Comparison of ENCODE assay signal across 20 mouse cellular contexts in the genomic region with DNA sequence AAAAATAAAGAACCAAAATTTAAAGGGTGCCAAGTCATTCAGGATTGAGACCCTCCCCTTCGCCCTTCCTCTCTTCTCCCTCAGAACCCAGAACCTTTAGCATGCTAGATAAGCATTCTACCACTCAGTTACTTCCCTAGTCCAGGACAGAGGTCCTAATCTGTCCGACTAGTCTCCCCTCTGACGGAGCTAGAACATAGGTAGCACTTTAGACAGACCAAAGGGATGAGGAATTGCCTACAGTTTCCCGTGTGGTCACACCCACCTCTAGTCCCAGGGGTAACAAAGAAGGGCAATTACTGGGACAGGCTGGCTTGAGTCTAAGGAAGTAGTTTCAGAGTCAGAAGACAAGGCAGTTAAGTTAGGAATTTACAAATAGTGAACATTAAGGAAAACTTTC. TPM values are rescaled to one million over a fixed set of nuclear protein-coding genes. Genes with fewer than 3 reads are reported as not detected.
DNase-seq lines count a peak whose midpoint lies in the region; ATAC-seq and TF ChIP-seq lines count a peak whose summit lies in the region.
"Had no signal": no experiment of that assay in that cellular context is flagged by ENCODE, and none has a peak within 500 bp of the region (broad histone marks: within the 10 kb centered on the region; RNA-seq: fewer than 3 reads in every experiment).

No protein-coding gene starts in this region.

- H3K79me2 ChIP-seq in MEL (ENCODE audit: control insufficient read depth, insufficient read depth, low read length, poor library complexity): no peaks in the 10 kb centered on the region

- WGBS in hindbrain, embryonic 14.5 days: 29% methylated on average over 4 of the region's 4 CpGs
- WGBS in hindbrain, embryonic 16.5 days: 24% methylated on average over 4 of the region's 4 CpGs
- 10% methylated on average over 4 of the region's 4 CpGs for WGBS in midbrain, embryonic 16.5 days

- H3K27me3 ChIP-seq in hindbrain, embryonic 14.5 days (ENCODE audit: control insufficient read depth, insufficient read depth, low read length): no peaks in the 10 kb centered on the region
- H3K27me3 ChIP-seq in hindbrain, embryonic 16.5 days (replicated peaks; ENCODE audit: control insufficient read depth, insufficient read depth, low read length): no peaks in the 10 kb centered on the region
- no peaks in the 10 kb centered on the region for H3K27me3 ChIP-seq in MEL (ENCODE audit: control insufficient read depth in 1 of 2, insufficient read depth in 2 of 2, low read length in 2 of 2)
- H3K27me3 ChIP-seq in midbrain, embryonic 16.5 days (ENCODE audit: control insufficient read depth, insufficient read depth, low read depth, low read length): no peaks in the 10 kb centered on the region
- H3K27me3 ChIP-seq: embryonic facial prominence, embryonic 15.5 days; hindbrain, embryonic 15.5 days; liver, embryonic 12.5 days; neural tube, embryonic 12.5 days had no signal

- no peak for TF ChIP-seq EP300 in MEL (IDR thresholded peaks at IDR 0.05; ENCODE audit: low read depth in 1 of 2, low read length in 2 of 2)

- H3K4me3 ChIP-seq in hindbrain, embryonic 14.5 days (replicated peaks; ENCODE audit: low read length): no peak overlapping the region
- H3K4me3 ChIP-seq in hindbrain, embryonic 16.5 days (ENCODE audit: low read length): no peak overlapping the region
- no peak overlapping the region for H3K4me3 ChIP-seq in MEL (ENCODE audit: control insufficient read depth in 1 of 2, insufficient read depth in 1 of 2, low read depth in 2 of 2, low read length in 2 of 2)
- no peak overlapping the region for H3K4me3 ChIP-seq in midbrain, embryonic 16.5 days (ENCODE audit: low read depth, low read length)
- H3K4me3 ChIP-seq: embryonic facial prominence, embryonic 15.5 days; hindbrain, embryonic 15.5 days; limb, embryonic 10.5 days; liver, embryonic 12.5 days; neural tube, embryonic 12.5 days had no signal

- DNase-seq in hindbrain, embryonic 14.5 days (ENCODE audit: low spot score): no peak
- DNase-seq in MEL (ENCODE audit: low read depth, low spot score): peak; percentile 41
- DNase-seq in kidney, adult 9 months: no peak
- DNase-seq in cerebellum, adult 8-10 months: no peak
- DNase-seq: adrenal gland, adult 2 months; cerebellum, adult 11 months; cerebellum, postnatal 36 days; kidney, adult 18-20 months; kidney, postnatal 36 days; layer of hippocampus, postnatal 36 days; right cerebral cortex, postnatal 25 days; thymus, adult 2 months had no signal

- no peak for TF ChIP-seq POLR2A in MEL (IDR thresholded peaks at IDR 0.05; ENCODE audit: control insufficient read depth in 1 of 2, insufficient read depth in 1 of 2, low read depth in 1 of 2, low read length in 2 of 2, poor library complexity in 1 of 2)

- 0 out of 2 replicates have a peak overlapping the region, but pooled peaks have one; percentile 7 for H3K27ac ChIP-seq in hindbrain, embryonic 14.5 days
- H3K27ac ChIP-seq in hindbrain, embryonic 16.5 days (ENCODE audit: low read depth, low read length): no peak overlapping the region
- no peak overlapping the region for H3K27ac ChIP-seq in MEL (ENCODE audit: control insufficient read depth, low read depth, low read length)
- H3K27ac ChIP-seq in midbrain, embryonic 16.5 days (ENCODE audit: low read length): 0 out of 2 replicates have a peak overlapping the region, but pooled peaks have one; percentile 40
- H3K27ac ChIP-seq: embryonic facial prominence, embryonic 15.5 days; hindbrain, embryonic 15.5 days; liver, embryonic 12.5 days; neural tube, embryonic 12.5 days had no signal

- no peak overlapping the region for H3K9ac ChIP-seq in hindbrain, embryonic 14.5 days
- H3K9ac ChIP-seq in hindbrain, embryonic 16.5 days (ENCODE audit: low read depth, low read length): no peak overlapping the region; the same call in 1 of the 2 replicates
- H3K9ac ChIP-seq in MEL (ENCODE audit: control insufficient read depth, low read depth, low read length, poor library complexity, severe bottlenecking): no peak overlapping the region
- H3K9ac ChIP-seq in midbrain, embryonic 16.5 days (ENCODE audit: low read depth, low read length): no peak overlapping the region
- H3K9ac ChIP-seq: embryonic facial prominence, embryonic 15.5 days; hindbrain, embryonic 15.5 days; liver, embryonic 12.5 days; neural tube, embryonic 12.5 days had no signal

- peaks cover 10% of the 10 kb centered on the region; the same call in 1 of the 2 replicates for H3K36me3 ChIP-seq in hindbrain, embryonic 14.5 days (replicated peaks; ENCODE audit: control insufficient read depth, insufficient read depth)
- no peaks in the 10 kb centered on the region for H3K36me3 ChIP-seq in hindbrain, embryonic 16.5 days (ENCODE audit: control insufficient read depth, insufficient read depth, low read length)
- peaks cover 0 to 30% of the 10 kb centered on the region in 2 experiments; a peak in 3 of 4 replicates for H3K36me3 ChIP-seq in MEL (ENCODE audit: control insufficient read depth in 1 of 2, insufficient read depth in 2 of 2, low read length in 2 of 2)
- H3K36me3 ChIP-seq in midbrain, embryonic 16.5 days (ENCODE audit: control insufficient read depth, insufficient read depth, low read length): no peaks in the 10 kb centered on the region
- H3K36me3 ChIP-seq: hindbrain, embryonic 15.5 days; neural tube, embryonic 12.5 days had no signal

- no peaks in the 10 kb centered on the region for H3K9me3 ChIP-seq in hindbrain, embryonic 14.5 days (ENCODE audit: control insufficient read depth, low read length)
- no peaks in the 10 kb centered on the region for H3K9me3 ChIP-seq in hindbrain, embryonic 16.5 days (ENCODE audit: control insufficient read depth, low read length)
- H3K9me3 ChIP-seq in MEL (replicated peaks; ENCODE audit: insufficient read depth, low read length): no peaks in the 10 kb centered on the region
- H3K9me3 ChIP-seq in midbrain, embryonic 16.5 days (replicated peaks; ENCODE audit: control insufficient read depth, low read length, poor library complexity, severe bottlenecking): no peaks in the 10 kb centered on the region
- H3K9me3 ChIP-seq: embryonic facial prominence, embryonic 15.5 days; hindbrain, embryonic 15.5 days; limb, embryonic 10.5 days; liver, embryonic 12.5 days; neural tube, embryonic 12.5 days had no signal

- 0 out of 2 replicates have a peak, but pooled peaks cover 5% of the 10 kb centered on the region for H3K4me1 ChIP-seq in hindbrain, embryonic 14.5 days (replicated peaks; ENCODE audit: control insufficient read depth, insufficient read depth, low read length)
- peaks cover 10% of the 10 kb centered on the region for H3K4me1 ChIP-seq in hindbrain, embryonic 16.5 days (ENCODE audit: control insufficient read depth, insufficient read depth, low read depth, low read length)
- peaks cover 13 to 28% of the 10 kb centered on the region in 2 experiments for H3K4me1 ChIP-seq in MEL (ENCODE audit: control insufficient read depth in 1 of 2, insufficient read depth in 2 of 2, low read length in 2 of 2)
- H3K4me1 ChIP-seq in midbrain, embryonic 16.5 days (ENCODE audit: control insufficient read depth, insufficient read depth, low read length): peaks cover 16% of the 10 kb centered on the region
- H3K4me1 ChIP-seq: neural tube, embryonic 12.5 days had no signal

- no peak for TF ChIP-seq RAD21 in MEL (IDR thresholded peaks at IDR 0.05; ENCODE audit: low read depth, low read length)

- TF ChIP-seq CTCF in MEL (IDR thresholded peaks at IDR 0.05 in 2 of 3, conservative IDR thresholded peaks at IDR 0.05 in 1 of 3; ENCODE audit: control insufficient read depth in 1 of 3, insufficient read depth in 1 of 3, low read depth in 2 of 3, low read length in 3 of 3, poor library complexity in 1 of 3, severe bottlenecking in 1 of 3): no peak

- ATAC-seq in hindbrain, embryonic 14.5 days (ENCODE audit: low FRiP score): no peak
- no peak for ATAC-seq in hindbrain, embryonic 16.5 days
- ATAC-seq in common myeloid progenitor, adult 5-6 weeks (replicated peaks; ENCODE audit: low read depth, poor library complexity, severe bottlenecking): peak; percentile 36; the same call in 1 of the 2 replicates
- peak; percentile 55; the same call in 1 of the 2 replicates for ATAC-seq in midbrain, embryonic 16.5 days
- ATAC-seq: liver, embryonic 12.5 days had no signal

- no peak overlapping the region for H3K4me2 ChIP-seq in hindbrain, embryonic 14.5 days (replicated peaks)
- H3K4me2 ChIP-seq in hindbrain, embryonic 16.5 days (ENCODE audit: low read length): no peak overlapping the region
- no peak overlapping the region for H3K4me2 ChIP-seq in midbrain, embryonic 16.5 days (ENCODE audit: low read length)
- H3K4me2 ChIP-seq: embryonic facial prominence, embryonic 15.5 days; hindbrain, embryonic 15.5 days; liver, embryonic 12.5 days; neural tube, embryonic 12.5 days had no signal

TF ChIP-seq in MEL, 35 proteins besides CTCF, POLR2A, EP300 and RAD21:
- no peak for TF ChIP-seq TAL1 (IDR thresholded peaks at IDR 0.05; ENCODE audit: low read length)
- no peak for TF ChIP-seq CHD2 (IDR thresholded peaks at IDR 0.05; ENCODE audit: low read length)
- no peak for TF ChIP-seq ZNF384 (IDR thresholded peaks at IDR 0.05; ENCODE audit: low read depth, low read length)
- no peak for TF ChIP-seq MYC (IDR thresholded peaks at IDR 0.05; ENCODE audit: low read depth, low read length)
- no peak for TF ChIP-seq ETS1 (IDR thresholded peaks at IDR 0.05; ENCODE audit: low read depth, low read length)
- no peak for TF ChIP-seq NRF1 (IDR thresholded peaks at IDR 0.05; ENCODE audit: insufficient read depth, low read depth, low read length, poor library complexity, severe bottlenecking)
- no peak for TF ChIP-seq SMC3 (IDR thresholded peaks at IDR 0.05; ENCODE audit: low read depth, low read length)
- TF ChIP-seq JUND (IDR thresholded peaks at IDR 0.05; ENCODE audit: low read depth, low read length): no peak
- no peak for TF ChIP-seq ZKSCAN1 (IDR thresholded peaks at IDR 0.05; ENCODE audit: low read depth, low read length)
- no peak for TF ChIP-seq SIN3A (IDR thresholded peaks at IDR 0.05; ENCODE audit: low read length)

RNA-seq across cellular contexts. Expression of a gene that starts 28.5 kb away (rescaled TPM):
- polyA plus RNA-seq in hindbrain, embryonic 14.5 days (2014; fragmentation: Nextera tagmentation; extraction: Ambion mirVana): 0.86 and 1.3 TPM in 2 replicates
- polyA plus RNA-seq in hindbrain, embryonic 16.5 days (2015; fragmentation: Nextera tagmentation; extraction: Ambion mirVana): 1.1 and 1.4 TPM in 2 replicates
- not detected in 2 replicates for total RNA-seq in MEL (2012; rRNA removed)
- polyA plus RNA-seq in MEL (2012; ENCODE audit: insufficient read depth in 1 of 2, insufficient read length in 2 of 2, low read depth in 1 of 2, low replicate concordance in 2 of 2, missing spikeins in 1 of 2): not detected
- not detected in 2 replicates for total RNA-seq in common myeloid progenitor, adult 5-6 weeks (2017)
- 2.1 and 2.2 TPM in 2 replicates for polyA plus RNA-seq in midbrain, embryonic 16.5 days (2015; fragmentation: Nextera tagmentation; extraction: Ambion mirVana)
- total RNA-seq: adrenal gland, adult 2 months had no signal

Comparison
In these comparisons a context has a peak if more than half of its experiments do, and no peak if none do; other contexts are left out.
1. H3K27ac ChIP-seq: peak in hindbrain, embryonic 14.5 days (single experiment) and midbrain, embryonic 16.5 days (single experiment); none in hindbrain, embryonic 16.5 days (single experiment) and MEL (single experiment).
2. ATAC-seq: peak in common myeloid progenitor, adult 5-6 weeks (single experiment) and midbrain, embryonic 16.5 days (single experiment); none in hindbrain, embryonic 14.5 days (single experiment) and hindbrain, embryonic 16.5 days (single experiment).